Mouse (Mus musculus): ENCODE measurements around the gene Gtf2f2.

DNA sequence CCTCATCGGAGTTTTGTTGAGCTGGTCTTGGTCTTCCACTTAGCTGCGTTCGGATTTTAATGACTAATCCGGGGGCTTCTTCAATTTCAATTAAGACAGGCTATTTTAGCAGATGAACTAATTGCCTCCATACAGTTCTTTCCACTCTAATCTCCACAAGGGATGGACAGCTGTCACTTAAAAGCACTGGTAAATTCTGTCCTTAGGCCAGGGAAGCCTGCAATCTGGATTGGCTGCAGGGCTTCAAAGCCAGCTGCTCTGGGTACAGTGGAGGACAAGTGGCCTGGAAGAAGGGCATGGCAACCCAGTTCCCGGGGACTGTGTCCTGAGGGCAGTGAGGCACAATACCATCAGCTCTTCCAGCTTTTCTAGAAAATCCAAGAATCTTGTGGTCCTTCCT, 139.6 kb downstream of the Gtf2f2 start:
- no peak for TF ChIP-seq CTCF (IDR thresholded peaks at IDR 0.05; ENCODE audit: control insufficient read depth, insufficient read depth, low read length)
- no peak for TF ChIP-seq POLR2A (IDR thresholded peaks at IDR 0.05; ENCODE audit: borderline replicate concordance, control insufficient read depth, low read depth, low read length)
